Mouse (Mus musculus): ENCODE measurements around the gene Inhba. TPM values are rescaled to one million over a fixed set of nuclear protein-coding genes. Genes with fewer than 3 reads are reported as not detected.

Inhba gene
- total and polyA plus RNA-seq, 3 experiments = not detected

- Histone ChIP-seq H3K36me3 (replicated peaks in 1 of 2; ENCODE audit: control insufficient read depth in 1 of 2, insufficient read depth in 1 of 2, low read length in 1 of 2) (no peaks in the 10 kb centered on the region), H3K27me3 (replicated peaks) (no peaks in the 10 kb centered on the region), H3K79me2 (replicated peaks; ENCODE audit: control insufficient read depth, extremely low read depth, insufficient read depth, poor library complexity, severe bottlenecking) (no peaks in the 10 kb centered on the region), H3K4me2 (ENCODE audit: insufficient read depth, low read depth, poor library complexity, severe bottlenecking) (no peak overlapping the region), H3K4me1 (ENCODE audit: control insufficient read depth in 1 of 2, insufficient read depth in 2 of 2) (no peaks in the 10 kb centered on the region), H3K27ac (ENCODE audit: insufficient read depth, low read depth) (no peak overlapping the region), H3K4me3 (replicated peaks in 1 of 3; ENCODE audit: low read depth in 2 of 3, low read length in 2 of 3, poor library complexity in 1 of 3) (no peak overlapping the region), H3K9ac (ENCODE audit: insufficient read depth, low read depth) (no peak overlapping the region), H3K9me3 (replicated peaks; ENCODE audit: low read length) (no peaks in the 10 kb centered on the region)
- in situ Hi-C loops (cut with MboI; ENCODE audit: low pct_ligation_motif_present, low pct_unique_long_range_greater_than_20kb, low sequenced_read_pairs) = loop anchor here (25.0 kb wide), 3 partner anchors 482 to 1432 kb away; no protein-coding TSS in a partner anchor
- dilution Hi-C loops (cut with MboI; ENCODE audit: extremely low pct_ligation_motif_present, extremely low pct_unique_long_range_greater_than_20kb, low sequenced_read_pairs) = no loop called here
- peak; percentile 31 for DNase-seq (ENCODE audit: extremely low read depth)
- TF ChIP-seq MAX (IDR thresholded peaks at IDR 0.05; ENCODE audit: low read length) (no peak), ZNF384 (IDR thresholded peaks at IDR 0.05; ENCODE audit: low read depth, low read length) (no peak), IRF4 (IDR thresholded peaks at IDR 0.05; ENCODE audit: low read depth, low read length) (0 out of 2 replicates have a peak, but pooled peaks have one; percentile 16), EP300 (IDR thresholded peaks at IDR 0.05; ENCODE audit: low read length) (no peak), MXI1 (IDR thresholded peaks at IDR 0.05; ENCODE audit: low read depth, low read length) (no peak), RAD21 (IDR thresholded peaks at IDR 0.05; ENCODE audit: low read depth, low read length) (peak; percentile 67), MYC (IDR thresholded peaks at IDR 0.05; ENCODE audit: low read depth, low read length) (no peak), E2F4 (IDR thresholded peaks at IDR 0.05; ENCODE audit: insufficient replicate concordance, low read depth, low read length) (no peak), CTCF (conservative IDR thresholded peaks at IDR 0.05 in 1 of 2, IDR thresholded peaks at IDR 0.05 in 1 of 2; ENCODE audit: low read depth in 2 of 2, low read length in 2 of 2) (peak in 1 of 2 experiments; percentile 68; a peak in 2 of 4 replicates), ELF1 (IDR thresholded peaks at IDR 0.05; ENCODE audit: low read depth, low read length) (no peak), MAFK (IDR thresholded peaks at IDR 0.05; ENCODE audit: insufficient replicate concordance, low read length) (no peak), SIN3A (IDR thresholded peaks at IDR 0.05; ENCODE audit: low read length) (no peak), CHD2 (IDR thresholded peaks at IDR 0.05; ENCODE audit: low read length) (no peak), PAX5 (IDR thresholded peaks at IDR 0.05; ENCODE audit: low read length) (no peak), ETS1 (conservative IDR thresholded peaks at IDR 0.05; ENCODE audit: low read depth, low read length) (no peak), ZKSCAN1 (IDR thresholded peaks at IDR 0.05; ENCODE audit: borderline replicate concordance, low read depth, low read length) (no peak), TBP (conservative IDR thresholded peaks at IDR 0.05; ENCODE audit: low read depth, low read length) (no peak), JUND (conservative IDR thresholded peaks at IDR 0.05; ENCODE audit: low read depth, low read length) (no peak), USF2 (conservative IDR thresholded peaks at IDR 0.05; ENCODE audit: low read depth, low read length) (no peak), SMC3 (IDR thresholded peaks at IDR 0.05; ENCODE audit: low read depth, low read length) (peak; percentile 57)
Measured at GRCm38 (mm10) chr13:16005517-16005916, 6.1 kb upstream of the Inhba start.

- Histone ChIP-seq H3K27me3 (replicated peaks) (no peaks in the 10 kb centered on the region), H3K4me2 (ENCODE audit: insufficient read depth, low read depth, poor library complexity, severe bottlenecking) (no peak overlapping the region), H3K36me3 (replicated peaks in 1 of 2; ENCODE audit: control insufficient read depth in 1 of 2, insufficient read depth in 1 of 2, low read length in 1 of 2) (no peaks in the 10 kb centered on the region), H3K79me2 (replicated peaks; ENCODE audit: control insufficient read depth, extremely low read depth, insufficient read depth, poor library complexity, severe bottlenecking) (no peaks in the 10 kb centered on the region), H3K27ac (ENCODE audit: insufficient read depth, low read depth) (no peak overlapping the region), H3K4me1 (ENCODE audit: control insufficient read depth in 1 of 2, insufficient read depth in 2 of 2) (peaks cover 0 to 2% of the 10 kb centered on the region in 2 experiments; a peak in 2 of 4 replicates), H3K9ac (ENCODE audit: insufficient read depth, low read depth) (no peak overlapping the region), H3K9me3 (replicated peaks; ENCODE audit: low read length) (no peaks in the 10 kb centered on the region), H3K4me3 (replicated peaks in 1 of 3; ENCODE audit: low read depth in 2 of 3, low read length in 2 of 3, poor library complexity in 1 of 3) (no peak overlapping the region)
- DNase-seq (ENCODE audit: extremely low read depth) = no peak
- TF ChIP-seq MXI1 (IDR thresholded peaks at IDR 0.05; ENCODE audit: low read depth, low read length) = no peak
- TF ChIP-seq CTCF (conservative IDR thresholded peaks at IDR 0.05 in 1 of 2, IDR thresholded peaks at IDR 0.05 in 1 of 2; ENCODE audit: low read depth in 2 of 2, low read length in 2 of 2) = no peak
- no peak for TF ChIP-seq EP300 (IDR thresholded peaks at IDR 0.05; ENCODE audit: low read length)
- TF ChIP-seq HCFC1 (IDR thresholded peaks at IDR 0.05; ENCODE audit: low read depth, low read length) = no peak
- no peak for TF ChIP-seq MAFK (IDR thresholded peaks at IDR 0.05; ENCODE audit: insufficient replicate concordance, low read length)
- TF ChIP-seq JUND (conservative IDR thresholded peaks at IDR 0.05; ENCODE audit: low read depth, low read length) = no peak
- no peak for TF ChIP-seq POLR2AphosphoS2 (IDR thresholded peaks at IDR 0.05; ENCODE audit: low read depth, low read length)
- no peak for TF ChIP-seq ZNF384 (IDR thresholded peaks at IDR 0.05; ENCODE audit: low read depth, low read length)
- no peak for TF ChIP-seq MYC (IDR thresholded peaks at IDR 0.05; ENCODE audit: low read depth, low read length)
- no peak for TF ChIP-seq UBTF (IDR thresholded peaks at IDR 0.05; ENCODE audit: low read depth, low read length)
- no peak for TF ChIP-seq ETS1 (conservative IDR thresholded peaks at IDR 0.05; ENCODE audit: low read depth, low read length)
- no peak for TF ChIP-seq USF1 (IDR thresholded peaks at IDR 0.05; ENCODE audit: low read depth, low read length)
- TF ChIP-seq E2F4 (IDR thresholded peaks at IDR 0.05; ENCODE audit: insufficient replicate concordance, low read depth, low read length) = no peak
- dilution Hi-C loops (cut with MboI; ENCODE audit: extremely low pct_ligation_motif_present, extremely low pct_unique_long_range_greater_than_20kb, low sequenced_read_pairs) (no loop called here), in situ Hi-C loops (cut with MboI; ENCODE audit: low pct_ligation_motif_present, low pct_unique_long_range_greater_than_20kb, low sequenced_read_pairs) (loop anchor here (25.0 kb wide), 3 partner anchors 480 to 1430 kb away; no protein-coding TSS in a partner anchor)
Measured at GRCm38 (mm10) chr13:16007748-16008147, 3.9 kb upstream of the Inhba start.

Measured in CH12.LX (cell line).